Mouse (Mus musculus) adrenal gland, adult 10 weeks (tissue): ENCODE measurements around the gene Etv6. TPM values are rescaled to one million over a fixed set of nuclear protein-coding genes. Genes with fewer than 3 reads are reported as not detected.

Experiments used
- polyA plus RNA-seq: library from polyadenylated mRNA; stranded (reverse); fragments of 350-450 nt; fragmentation: Illumina TruSeq; extraction: RNeasy Lipid Tissue Mini Kit (QIAGEN cat#74804); gene quantifications from one replicate; pipeline ENCODE4 v1.2.3, GENCODE M21; 2014; ENCODE audit warnings: low read depth, low replicate concordance

Gene Etv6
- polyA plus RNA-seq, result 38.0 TPM

DNA sequence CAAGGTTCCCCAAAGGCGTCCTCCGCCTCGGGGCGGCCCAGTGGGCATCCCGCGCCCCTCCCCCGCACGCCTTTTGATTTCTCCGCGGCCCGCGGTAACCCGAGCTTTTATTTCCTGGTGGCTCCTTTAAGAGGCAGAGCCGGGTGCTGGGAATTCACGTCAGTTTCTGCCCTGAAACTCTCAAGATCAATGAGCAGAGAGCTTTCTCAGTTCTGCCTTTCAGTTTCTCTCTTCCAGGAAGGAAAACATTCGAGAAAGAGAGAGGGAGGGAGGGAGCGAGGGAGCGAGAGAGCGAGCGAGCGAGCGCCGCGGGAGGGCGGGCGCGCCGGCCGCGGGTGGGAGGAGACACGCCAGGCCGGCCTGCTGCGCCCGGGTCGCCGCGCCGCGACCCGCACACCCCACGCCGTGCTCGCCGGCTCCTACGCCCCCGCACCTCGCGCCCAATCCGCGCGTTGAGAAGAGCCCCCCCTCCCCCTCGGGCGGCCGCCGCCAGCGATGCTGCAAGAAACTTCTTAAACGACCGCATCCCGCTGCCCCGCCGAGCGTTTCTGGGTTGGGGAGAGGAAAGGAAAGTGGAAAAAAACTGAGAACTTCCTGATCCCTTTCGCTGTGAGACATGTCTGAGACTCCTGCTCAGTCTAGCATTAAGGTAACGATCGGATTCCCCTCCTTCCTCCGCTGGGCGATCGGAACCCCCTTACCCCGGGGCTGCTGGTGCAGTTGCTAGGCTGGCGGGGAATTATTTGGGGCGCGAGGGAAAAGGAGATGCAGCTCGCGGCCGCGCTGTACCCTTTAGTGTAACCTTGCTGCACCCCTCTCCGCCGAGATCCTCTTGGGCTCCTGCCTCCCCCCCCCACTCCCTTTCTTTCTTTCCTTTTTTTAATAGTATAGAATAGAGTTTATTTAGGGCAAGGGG is at the start of gene Etv6:
Gene Etv6 (plus strand): TSS at position 211 of the 916 bp plus-strand sequence.

Other genes starting within 250 kb of the Etv6 start
- gene Kap, start 181.9 kb upstream of the Etv6 start, polyA plus RNA-seq, result not detected